Mouse (Mus musculus): ENCODE measurements around the gene Fgf11. TPM values are rescaled to one million over a fixed set of nuclear protein-coding genes. Genes with fewer than 3 reads are reported as not detected.

The Fgf11 gene
- polyA plus RNA-seq, 1 experiment from 2014 or later = 4.3 TPM

GRCm38 (mm10) chr11:69823456-69823855 is 21.8 kb upstream of the Fgf11 start:
- H3K9me3 ChIP-seq (ENCODE audit: control insufficient read depth, low read length) = no peaks in the 10 kb centered on the region
- H3K4me3 ChIP-seq (replicated peaks; ENCODE audit: low read length) = no peak overlapping the region
- 69% methylated on average over 2 of the region's 2 CpGs for WGBS
- no peaks in the 10 kb centered on the region for H3K27me3 ChIP-seq (ENCODE audit: control insufficient read depth, insufficient read depth, low read length)
- H3K4me2 ChIP-seq (replicated peaks) = no peak overlapping the region
- no peak overlapping the region for H3K27ac ChIP-seq
- H3K36me3 ChIP-seq (replicated peaks; ENCODE audit: control insufficient read depth, insufficient read depth) = peaks cover 49% of the 10 kb centered on the region
- ATAC-seq (ENCODE audit: low FRiP score) (no peak), DNase-seq (ENCODE audit: low spot score) (no peak)
- H3K4me1 ChIP-seq (replicated peaks; ENCODE audit: control insufficient read depth, insufficient read depth, low read length) = no peaks in the 10 kb centered on the region
- H3K9ac ChIP-seq = no peak overlapping the region

GRCm38 (mm10) chr11:69822080-69822479 is 20.4 kb upstream of the Fgf11 start, which contains the start of gene Spem1:
Spem1 (minus strand) TSS chr11:69822180.
- no peak within 1 kb of the TSS for H3K27ac ChIP-seq
- H3K4me1 ChIP-seq (replicated peaks; ENCODE audit: control insufficient read depth, insufficient read depth, low read length) = no peaks in the 10 kb centered on the region
- DNase-seq (ENCODE audit: low spot score) = no peak
- no peak within 1 kb of the TSS for H3K4me2 ChIP-seq (replicated peaks)
- H3K27me3 ChIP-seq (ENCODE audit: control insufficient read depth, insufficient read depth, low read length) = no peaks in the 10 kb centered on the region
- H3K9ac ChIP-seq = no peak within 1 kb of the TSS
- ATAC-seq (ENCODE audit: low FRiP score) = no peak
- H3K4me3 ChIP-seq (replicated peaks; ENCODE audit: low read length) = no peak within 1 kb of the TSS
- H3K9me3 ChIP-seq (ENCODE audit: control insufficient read depth, low read length) = no peaks in the 10 kb centered on the region
- peaks cover 36% of the 10 kb centered on the region for H3K36me3 ChIP-seq (replicated peaks; ENCODE audit: control insufficient read depth, insufficient read depth)
- 84% methylated on average over 3 of the region's 3 CpGs for WGBS

GRCm38 (mm10) chr11:69818871-69819270 is 17.2 kb upstream of the Fgf11 start:
- Histone ChIP-seq H3K36me3 (replicated peaks; ENCODE audit: control insufficient read depth, insufficient read depth) (peaks cover 4% of the 10 kb centered on the region), H3K4me1 (replicated peaks; ENCODE audit: control insufficient read depth, insufficient read depth, low read length) (no peaks in the 10 kb centered on the region), H3K27me3 (ENCODE audit: control insufficient read depth, insufficient read depth, low read length) (no peaks in the 10 kb centered on the region), H3K4me3 (replicated peaks; ENCODE audit: low read length) (no peak overlapping the region), H3K9me3 (ENCODE audit: control insufficient read depth, low read length) (no peaks in the 10 kb centered on the region), H3K9ac (no peak overlapping the region), H3K4me2 (replicated peaks) (no peak overlapping the region), H3K27ac (no peak overlapping the region)
- ATAC-seq (ENCODE audit: low FRiP score) (no peak), DNase-seq (ENCODE audit: low spot score) (no peak)
- WGBS = 93% methylated on average over 8 of the region's 8 CpGs

GRCm38 (mm10) chr11:69818365-69818764 is 16.7 kb upstream of the Fgf11 start, which contains the start of gene Spem2:
Spem2 (minus strand) TSS chr11:69818465.
- no peaks in the 10 kb centered on the region for H3K9me3 ChIP-seq (ENCODE audit: control insufficient read depth, low read length)
- H3K36me3 ChIP-seq (replicated peaks; ENCODE audit: control insufficient read depth, insufficient read depth) = no peaks in the 10 kb centered on the region
- H3K4me2 ChIP-seq (replicated peaks) = no peak within 1 kb of the TSS
- ATAC-seq (ENCODE audit: low FRiP score) = no peak
- WGBS = 85% methylated on average over 2 of the region's 2 CpGs
- no peak within 1 kb of the TSS for H3K4me3 ChIP-seq (replicated peaks; ENCODE audit: low read length)
- no peak within 1 kb of the TSS for H3K9ac ChIP-seq
- H3K27ac ChIP-seq = no peak within 1 kb of the TSS
- no peaks in the 10 kb centered on the region for H3K4me1 ChIP-seq (replicated peaks; ENCODE audit: control insufficient read depth, insufficient read depth, low read length)
- DNase-seq (ENCODE audit: low spot score) = no peak
- H3K27me3 ChIP-seq (ENCODE audit: control insufficient read depth, insufficient read depth, low read length) = no peaks in the 10 kb centered on the region

GRCm38 (mm10) chr11:69816520-69816919 is 14.9 kb upstream of the Fgf11 start:
- Histone ChIP-seq H3K9me3 (ENCODE audit: control insufficient read depth, low read length) (no peaks in the 10 kb centered on the region), H3K4me2 (replicated peaks) (no peak overlapping the region)

GRCm38 (mm10) chr11:69815155-69815554 is 13.5 kb upstream of the Fgf11 start, which contains the start of gene Gm39566:
Gm39566 (minus strand) TSS chr11:69815298.
- H3K4me3 ChIP-seq (replicated peaks; ENCODE audit: low read length) = no peak within 1 kb of the TSS
- no peaks in the 10 kb centered on the region for H3K27me3 ChIP-seq (ENCODE audit: control insufficient read depth, insufficient read depth, low read length)
- H3K4me2 ChIP-seq (replicated peaks) = no peak within 1 kb of the TSS
- ATAC-seq (ENCODE audit: low FRiP score) (no peak), DNase-seq (ENCODE audit: low spot score) (no peak)
- WGBS = 67% methylated on average over 10 of the region's 10 CpGs
- H3K9me3 ChIP-seq (ENCODE audit: control insufficient read depth, low read length) = no peaks in the 10 kb centered on the region
- no peaks in the 10 kb centered on the region for H3K4me1 ChIP-seq (replicated peaks; ENCODE audit: control insufficient read depth, insufficient read depth, low read length)
- H3K9ac ChIP-seq = no peak within 1 kb of the TSS
- H3K27ac ChIP-seq = no peak within 1 kb of the TSS
- no peaks in the 10 kb centered on the region for H3K36me3 ChIP-seq (replicated peaks; ENCODE audit: control insufficient read depth, insufficient read depth)

More at GRCm38 (mm10) chr11:69816520-69816919, 14.9 kb upstream of the Fgf11 start:
- no peaks in the 10 kb centered on the region for H3K27me3 ChIP-seq (ENCODE audit: control insufficient read depth, insufficient read depth, low read length)
- WGBS = 93% methylated on average over 12 of the region's 12 CpGs
- no peak for DNase-seq (ENCODE audit: low spot score)
- no peak for ATAC-seq (ENCODE audit: low FRiP score)
- no peak overlapping the region for H3K27ac ChIP-seq
- H3K36me3 ChIP-seq (replicated peaks; ENCODE audit: control insufficient read depth, insufficient read depth) = no peaks in the 10 kb centered on the region
- H3K4me3 ChIP-seq (replicated peaks; ENCODE audit: low read length) = no peak overlapping the region
- no peaks in the 10 kb centered on the region for H3K4me1 ChIP-seq (replicated peaks; ENCODE audit: control insufficient read depth, insufficient read depth, low read length)
- H3K9ac ChIP-seq = no peak overlapping the region

- H3K4me1 ChIP-seq (replicated peaks; ENCODE audit: control insufficient read depth, insufficient read depth, low read length) = no peaks in the 10 kb centered on the region
- H3K27me3 ChIP-seq (ENCODE audit: control insufficient read depth, insufficient read depth, low read length) = peaks cover 11% of the 10 kb centered on the region
- no peak for DNase-seq (ENCODE audit: low spot score)
- H3K9me3 ChIP-seq (ENCODE audit: control insufficient read depth, low read length) = no peaks in the 10 kb centered on the region
- H3K27ac ChIP-seq = no peak overlapping the region
- no peak overlapping the region for H3K9ac ChIP-seq
- H3K4me3 ChIP-seq (replicated peaks; ENCODE audit: low read length) = no peak overlapping the region
- H3K36me3 ChIP-seq (replicated peaks; ENCODE audit: control insufficient read depth, insufficient read depth) = no peaks in the 10 kb centered on the region
- no peak for ATAC-seq (ENCODE audit: low FRiP score)
- no peak overlapping the region for H3K4me2 ChIP-seq (replicated peaks)
Observed at GRCm38 (mm10) chr11:69810280-69810679, 8.6 kb upstream of the Fgf11 start.

GRCm38 (mm10) chr11:69807641-69808040 is 6.0 kb upstream of the Fgf11 start:
- WGBS = 79% methylated on average over 2 of the region's 2 CpGs
- no peak overlapping the region for H3K4me3 ChIP-seq (replicated peaks; ENCODE audit: low read length)
- no peak overlapping the region for H3K4me2 ChIP-seq (replicated peaks)
- DNase-seq (ENCODE audit: low spot score) = no peak
- no peak overlapping the region for H3K27ac ChIP-seq
- H3K4me1 ChIP-seq (replicated peaks; ENCODE audit: control insufficient read depth, insufficient read depth, low read length) = peaks cover 16% of the 10 kb centered on the region
- no peaks in the 10 kb centered on the region for H3K36me3 ChIP-seq (replicated peaks; ENCODE audit: control insufficient read depth, insufficient read depth)
- peaks cover 21% of the 10 kb centered on the region for H3K27me3 ChIP-seq (ENCODE audit: control insufficient read depth, insufficient read depth, low read length)
- H3K9me3 ChIP-seq (ENCODE audit: control insufficient read depth, low read length) = no peaks in the 10 kb centered on the region
- ATAC-seq (ENCODE audit: low FRiP score) = no peak
- no peak overlapping the region for H3K9ac ChIP-seq

GRCm38 (mm10) chr11:69806378-69806777 is 4.7 kb upstream of the Fgf11 start:
- H3K4me2 ChIP-seq (replicated peaks) = no peak overlapping the region
- H3K9me3 ChIP-seq (ENCODE audit: control insufficient read depth, low read length) = no peaks in the 10 kb centered on the region
- peaks cover 21% of the 10 kb centered on the region for H3K27me3 ChIP-seq (ENCODE audit: control insufficient read depth, insufficient read depth, low read length)
- H3K36me3 ChIP-seq (replicated peaks; ENCODE audit: control insufficient read depth, insufficient read depth) = no peaks in the 10 kb centered on the region
- DNase-seq (ENCODE audit: low spot score) = no peak
- WGBS = 86% methylated on average over 4 of the region's 4 CpGs
- H3K4me3 ChIP-seq (replicated peaks; ENCODE audit: low read length) = no peak overlapping the region
- H3K9ac ChIP-seq = no peak overlapping the region
- H3K4me1 ChIP-seq (replicated peaks; ENCODE audit: control insufficient read depth, insufficient read depth, low read length) = peaks cover 24% of the 10 kb centered on the region
- ATAC-seq (ENCODE audit: low FRiP score) = no peak
- H3K27ac ChIP-seq = no peak overlapping the region
